Mouse (Mus musculus): ENCODE results near the gene Atg9a.

DNA sequence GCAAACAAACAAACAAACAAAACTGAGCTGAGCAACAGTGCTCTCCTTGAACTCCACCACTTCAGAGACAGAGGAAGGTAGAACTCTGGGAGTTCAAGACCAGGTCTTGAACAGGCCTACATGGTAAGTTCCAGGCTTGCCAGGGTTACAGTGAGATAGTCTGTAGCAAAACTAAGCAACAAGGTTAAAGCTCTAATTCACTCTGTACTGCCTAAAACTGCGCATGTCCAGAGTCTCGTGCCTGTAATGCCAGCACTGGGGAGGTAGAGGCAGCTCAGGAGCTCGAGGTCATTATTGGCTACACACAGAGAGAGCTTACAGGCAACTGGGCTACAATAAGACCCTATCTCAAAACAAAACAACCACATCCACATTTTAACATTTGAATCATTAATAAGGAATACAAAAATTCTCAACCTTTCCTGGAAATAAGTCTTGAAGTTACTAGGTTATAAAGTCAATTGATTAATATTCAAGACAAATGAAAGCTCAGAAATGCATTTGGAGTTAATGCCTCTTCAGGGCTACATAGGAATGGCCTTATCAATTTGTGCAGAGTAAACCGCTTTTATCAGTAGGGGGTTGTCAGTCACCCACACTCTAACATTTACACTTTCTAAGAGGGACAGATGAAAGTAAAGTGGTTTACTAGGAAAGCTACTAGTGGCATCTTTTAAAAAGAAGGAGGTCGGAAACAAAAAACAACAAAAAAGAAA is 32.3 kb downstream of the Atg9a start:
- no peak for TF ChIP-seq CTCF (IDR thresholded peaks at IDR 0.05; ENCODE audit: extremely low read depth, insufficient read depth, insufficient read length, insufficient replicate concordance)
- TF ChIP-seq POLR2A (IDR thresholded peaks at IDR 0.05; ENCODE audit: low read depth, low read length): no peak

Measured in spleen, adult 2 months (tissue).